Mouse (Mus musculus) hindbrain, embryonic 13.5 days (tissue): ENCODE measurements at regions not wholly inside any gene's neighbourhood (a gene's known extent, or its start where the extent isn't known, plus 50 kb on each side); places are given as distances from the start of the nearest gene placed in this dataset.

ENCODE experiments used
- ATAC-seq: fragments of 200-750 bp; cut with Nextera tagmentation; 2 replicates; pipeline ENCODE4 v1.8.0; 2017; ENCODE audit warnings: moderate TSS enrichment; ENCODE audit not compliant: low FRiP score
- H3K27ac ChIP-seq: fragments of 300-500 bp; sonication (generic); 2 replicates; pipeline ENCODE4 v1.5.1; 2015; ENCODE audit warnings: inconsistent platforms, mild to moderate bottlenecking, moderate library complexity
- H3K27me3 ChIP-seq: fragments of 300-500 bp; sonication (generic); 2 replicates; pipeline ENCODE4 v1.6.1; 2015; ENCODE audit warnings: mild to moderate bottlenecking, inconsistent platforms
- H3K36me3 ChIP-seq: fragments of 300-500 bp; sonication (generic); 2 replicates; pipeline ENCODE4 v1.6.1; 2015; ENCODE audit warnings: mild to moderate bottlenecking, inconsistent platforms
- H3K4me1 ChIP-seq: fragments of 300-500 bp; sonication (generic); replicated peaks from 2 replicates; pipeline ENCODE4 v1.6.1; 2015; ENCODE audit warnings: inconsistent platforms
- H3K4me2 ChIP-seq: fragments of 300-500 bp; sonication (generic); 2 replicates; pipeline ENCODE4 v1.6.1; 2015; ENCODE audit warnings: inconsistent platforms, mild to moderate bottlenecking, moderate library complexity
- H3K4me3 ChIP-seq: fragments of 300-500 bp; sonication (generic); 2 replicates; pipeline ENCODE4 v1.5.1; 2015; ENCODE audit warnings: mild to moderate bottlenecking, inconsistent platforms
- H3K9ac ChIP-seq: fragments of 300-500 bp; sonication (generic); 2 replicates; pipeline ENCODE4 v1.6.1; 2015; ENCODE audit warnings: mild to moderate bottlenecking, inconsistent platforms
- H3K9me3 ChIP-seq: fragments of 300-500 bp; sonication (generic); 2 replicates; pipeline ENCODE4 v1.6.1; 2016; ENCODE audit warnings: inconsistent platforms
- WGBS: fragments of 180-500 bp; shearing (Covaris S2); methylation state at CpG from one replicate; pipeline ENCODE4 v1.1.7; 2015; 5-methylcytosine and 5-hydroxymethylcytosine counted together

DNA sequence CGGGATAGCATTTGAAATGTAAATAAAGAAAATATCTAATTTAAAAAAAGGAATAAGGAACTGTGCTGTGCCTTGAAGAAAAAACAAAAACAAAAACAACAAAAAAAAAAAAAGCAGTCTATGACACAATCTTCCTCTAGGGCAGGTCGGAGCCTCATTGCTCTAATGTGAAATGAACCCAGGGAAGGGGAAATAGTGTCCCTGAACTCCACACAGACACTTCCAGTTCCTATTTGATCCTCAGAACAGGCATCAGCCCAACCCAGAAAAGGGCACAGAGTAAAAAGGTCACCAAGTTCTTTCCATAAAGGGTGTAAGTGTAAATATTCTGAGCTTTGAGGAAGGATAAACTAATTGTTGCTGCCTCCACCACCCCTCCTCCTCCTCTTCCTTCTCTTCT, 250.2 kb upstream of the Fggy start:
- Histone ChIP-seq H3K36me3 (no peaks in the 10 kb centered on the region), H3K27ac (no peak overlapping the region), H3K4me1 (no peaks in the 10 kb centered on the region), H3K4me2 (no peak overlapping the region), H3K9ac (no peak overlapping the region), H3K9me3 (no peaks in the 10 kb centered on the region), H3K27me3 (no peaks in the 10 kb centered on the region), H3K4me3 (no peak overlapping the region)
- 85% methylated on average over 2 of the region's 2 CpGs for WGBS
- no peak for ATAC-seq

DNA sequence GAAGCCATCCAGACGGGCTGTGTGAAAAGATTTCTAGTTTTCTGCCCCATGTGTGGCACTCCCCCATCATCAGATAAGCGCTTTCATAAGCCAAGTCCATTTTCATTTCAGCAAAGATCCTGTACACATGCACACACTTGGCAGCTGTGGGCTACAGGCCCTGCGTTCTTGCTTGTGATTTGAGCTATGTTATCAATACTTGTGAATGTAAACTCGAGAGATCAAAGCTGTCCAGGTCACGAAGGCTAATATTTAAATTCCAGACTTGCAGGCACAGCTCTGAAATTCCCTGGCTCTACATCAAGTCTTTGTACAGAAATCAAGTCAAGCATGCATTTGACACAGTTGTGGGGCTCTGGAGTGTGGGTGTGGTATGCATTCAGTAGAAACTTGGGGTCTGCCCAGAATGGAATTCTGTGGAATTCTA, 248.8 kb upstream of the Fggy start:
- H3K36me3 ChIP-seq = no peaks in the 10 kb centered on the region
- no peaks in the 10 kb centered on the region for H3K4me1 ChIP-seq
- H3K4me3 ChIP-seq = no peak overlapping the region
- no peaks in the 10 kb centered on the region for H3K27me3 ChIP-seq
- WGBS = 67% methylated on average over 5 of the region's 5 CpGs
- no peak overlapping the region for H3K27ac ChIP-seq
- no peak for ATAC-seq
- no peaks in the 10 kb centered on the region for H3K9me3 ChIP-seq
- H3K9ac ChIP-seq = no peak overlapping the region
- no peak overlapping the region for H3K4me2 ChIP-seq

GRCm38 (mm10) chr4:95310410-95310809, 246.9 kb upstream of the Fggy start:
- Histone ChIP-seq H3K36me3 (no peaks in the 10 kb centered on the region), H3K4me1 (no peaks in the 10 kb centered on the region), H3K4me2 (no peak overlapping the region), H3K9ac (no peak overlapping the region), H3K4me3 (no peak overlapping the region), H3K9me3 (no peaks in the 10 kb centered on the region), H3K27me3 (no peaks in the 10 kb centered on the region), H3K27ac (no peak overlapping the region)
- WGBS = 82% methylated on average over 6 of the region's 6 CpGs
- no peak for ATAC-seq

DNA sequence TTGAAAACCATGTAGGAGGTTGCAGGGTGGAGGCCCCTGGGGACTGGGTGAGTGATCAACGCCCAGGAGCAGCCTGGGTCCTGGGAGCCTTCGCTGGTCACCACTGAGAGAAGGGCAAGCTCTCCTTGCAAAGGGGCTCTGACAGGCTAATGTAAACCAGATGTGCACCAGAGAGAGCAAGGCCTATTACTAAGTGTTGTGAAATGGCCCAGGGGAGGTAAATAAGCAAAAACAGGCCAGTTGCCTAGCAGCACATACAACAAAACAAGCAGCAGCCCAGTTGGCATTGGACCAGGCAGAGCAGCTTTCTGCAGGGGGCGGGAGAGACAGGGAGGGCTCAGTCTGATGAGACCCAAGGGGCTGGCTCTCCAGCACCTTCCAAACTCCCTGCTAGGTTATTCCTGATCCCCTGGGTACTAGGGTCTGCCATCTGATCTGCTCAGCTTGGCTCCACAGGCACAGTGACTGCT, 239.5 kb upstream of the Fggy start:
- Histone ChIP-seq H3K27ac (0 out of 2 replicates have a peak overlapping the region, but pooled peaks have one; percentile 9), H3K4me2 (no peak overlapping the region), H3K9ac (no peak overlapping the region), H3K4me3 (no peak overlapping the region), H3K27me3 (no peaks in the 10 kb centered on the region), H3K36me3 (no peaks in the 10 kb centered on the region), H3K4me1 (peaks cover 13% of the 10 kb centered on the region), H3K9me3 (no peaks in the 10 kb centered on the region)
- peak; percentile 81 for ATAC-seq
- 34% methylated on average over 3 of the region's 3 CpGs for WGBS

DNA sequence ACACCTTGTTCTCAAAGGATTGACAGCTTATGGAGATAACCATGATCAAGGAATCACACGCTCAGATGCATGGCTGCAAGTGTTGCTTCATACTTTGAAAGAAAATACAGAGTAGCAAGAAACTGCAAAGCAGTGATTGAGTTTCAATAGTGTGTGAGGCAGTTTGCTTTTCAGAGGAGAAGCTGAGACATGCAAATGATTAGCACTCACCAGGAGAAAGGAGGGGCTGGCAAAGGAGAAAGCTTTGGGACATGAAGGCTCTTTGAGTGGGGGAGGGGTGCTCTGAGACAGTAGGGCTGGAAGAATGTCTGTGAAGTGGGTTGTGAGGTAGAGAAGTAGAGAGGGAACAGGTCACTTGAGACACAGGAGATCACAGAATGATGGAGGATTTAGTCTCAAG, 238.7 kb upstream of the Fggy start:
- 45% methylated on average over 1 of the region's 1 CpGs for WGBS
- Histone ChIP-seq H3K4me1 (peaks cover 13% of the 10 kb centered on the region), H3K9me3 (no peaks in the 10 kb centered on the region), H3K27me3 (no peaks in the 10 kb centered on the region), H3K36me3 (no peaks in the 10 kb centered on the region), H3K27ac (no peak overlapping the region), H3K9ac (no peak overlapping the region), H3K4me2 (no peak overlapping the region), H3K4me3 (no peak overlapping the region)
- no peak for ATAC-seq

- H3K9me3 ChIP-seq = no peaks in the 10 kb centered on the region
- no peak overlapping the region for H3K27ac ChIP-seq
- ATAC-seq = no peak
- no peaks in the 10 kb centered on the region for H3K36me3 ChIP-seq
- H3K27me3 ChIP-seq = no peaks in the 10 kb centered on the region
- WGBS = 66% methylated on average over 6 of the region's 6 CpGs
- H3K4me1 ChIP-seq = peaks cover 13% of the 10 kb centered on the region
- H3K9ac ChIP-seq = no peak overlapping the region
- H3K4me3 ChIP-seq = no peak overlapping the region
- no peak overlapping the region for H3K4me2 ChIP-seq
Observed at GRCm38 (mm10) chr4:95319036-95319435, 238.3 kb upstream of the Fggy start.

GRCm38 (mm10) chr4:95325861-95326260, 231.4 kb upstream of the Fggy start:
- Histone ChIP-seq H3K27ac (no peak overlapping the region), H3K4me2 (no peak overlapping the region), H3K4me1 (no peaks in the 10 kb centered on the region), H3K4me3 (no peak overlapping the region), H3K36me3 (no peaks in the 10 kb centered on the region), H3K9ac (no peak overlapping the region), H3K9me3 (peaks cover 5% of the 10 kb centered on the region; the same call in 1 of the 2 replicates), H3K27me3 (no peaks in the 10 kb centered on the region)
- 74% methylated on average over 1 of the region's 1 CpGs for WGBS
- ATAC-seq = no peak

DNA sequence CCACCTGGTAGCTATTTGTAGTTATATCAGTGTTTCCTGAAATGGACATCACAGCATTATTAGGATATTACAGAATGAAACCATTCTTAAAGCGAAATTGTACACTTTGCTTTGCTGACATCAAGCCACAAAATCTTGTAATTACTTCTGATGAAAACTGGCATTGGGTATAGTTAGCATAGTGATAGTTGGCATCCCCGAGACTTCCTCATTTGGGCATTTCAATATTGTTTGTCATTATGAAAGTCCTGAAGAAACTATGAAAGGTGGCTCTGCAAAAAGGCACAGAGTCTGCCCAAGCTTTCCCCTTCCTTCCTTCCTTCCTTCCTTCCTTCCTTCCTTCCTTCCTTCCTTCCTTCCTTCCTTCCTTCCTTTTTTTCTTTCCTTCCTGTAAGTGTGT, 217.5 kb upstream of the Fggy start:
- Histone ChIP-seq H3K4me3 (no peak overlapping the region), H3K27ac (no peak overlapping the region), H3K9me3 (0 out of 2 replicates have a peak, but pooled peaks cover 10% of the 10 kb centered on the region), H3K27me3 (no peaks in the 10 kb centered on the region), H3K4me1 (no peaks in the 10 kb centered on the region), H3K9ac (no peak overlapping the region), H3K4me2 (no peak overlapping the region), H3K36me3 (no peaks in the 10 kb centered on the region)
- no peak for ATAC-seq
- WGBS = 85% methylated on average over 2 of the region's 2 CpGs

- H3K4me2 ChIP-seq = no peak overlapping the region
- 79% methylated on average over 3 of the region's 3 CpGs for WGBS
- H3K9me3 ChIP-seq = 0 out of 2 replicates have a peak, but pooled peaks cover 10% of the 10 kb centered on the region
- no peaks in the 10 kb centered on the region for H3K36me3 ChIP-seq
- no peak overlapping the region for H3K9ac ChIP-seq
- H3K4me3 ChIP-seq = no peak overlapping the region
- no peak overlapping the region for H3K27ac ChIP-seq
- no peaks in the 10 kb centered on the region for H3K27me3 ChIP-seq
- no peak for ATAC-seq
- no peaks in the 10 kb centered on the region for H3K4me1 ChIP-seq
Observed at GRCm38 (mm10) chr4:95340926-95341325, 216.4 kb upstream of the Fggy start.

DNA sequence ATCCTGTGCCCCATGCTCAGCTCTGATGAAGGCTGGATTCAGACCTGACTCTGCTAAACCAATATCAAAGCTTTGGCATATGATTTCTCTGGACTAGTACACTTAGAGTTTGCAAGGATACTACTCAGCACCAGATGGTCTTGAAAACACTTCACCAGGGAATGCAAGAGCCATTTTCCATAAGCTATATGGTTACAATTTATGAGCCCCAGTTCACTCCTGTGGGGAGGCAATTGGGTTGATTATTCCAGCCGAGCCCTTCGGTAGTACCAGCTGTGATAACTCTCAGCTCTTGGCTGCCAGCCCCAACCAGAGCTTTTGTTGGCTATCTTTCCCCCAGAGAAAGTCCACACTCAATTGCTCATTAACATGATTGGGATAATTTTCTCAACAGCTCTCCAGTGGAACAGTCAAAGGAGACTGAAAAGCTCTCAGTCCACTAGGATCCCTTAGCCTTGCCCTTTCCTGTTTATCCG, 210.5 kb upstream of the Fggy start:
- peak overlapping the region; percentile 46; the same call in 1 of the 2 replicates for H3K27ac ChIP-seq

GRCm38 (mm10) chr4:95347436-95347835, 209.9 kb upstream of the Fggy start:
- WGBS = 74% methylated on average over 2 of the region's 2 CpGs
- Histone ChIP-seq H3K4me1 (peaks cover 9% of the 10 kb centered on the region; the same call in 1 of the 2 replicates), H3K27me3 (no peaks in the 10 kb centered on the region), H3K9ac (no peak overlapping the region), H3K36me3 (no peaks in the 10 kb centered on the region), H3K27ac (no peak overlapping the region), H3K9me3 (no peaks in the 10 kb centered on the region), H3K4me2 (no peak overlapping the region), H3K4me3 (no peak overlapping the region)
- ATAC-seq = no peak

More for the DNA sequence above, 210.5 kb upstream of the Fggy start:
- no peaks in the 10 kb centered on the region for H3K9me3 ChIP-seq
- no peak overlapping the region for H3K4me3 ChIP-seq
- ATAC-seq = peak; percentile 84
- no peaks in the 10 kb centered on the region for H3K36me3 ChIP-seq
- 51% methylated on average over 3 of the region's 3 CpGs for WGBS
- no peaks in the 10 kb centered on the region for H3K27me3 ChIP-seq
- H3K9ac ChIP-seq = no peak overlapping the region
- H3K4me1 ChIP-seq = peaks cover 9% of the 10 kb centered on the region; the same call in 1 of the 2 replicates
- no peak overlapping the region for H3K4me2 ChIP-seq

GRCm38 (mm10) chr4:95348405-95349123, 208.7 kb upstream of the Fggy start:
- H3K27ac ChIP-seq = no peak overlapping the region
- 84% methylated on average over 4 of the region's 4 CpGs for WGBS
- no peaks in the 10 kb centered on the region for H3K27me3 ChIP-seq
- H3K4me1 ChIP-seq = peaks cover 12% of the 10 kb centered on the region; the same call in 1 of the 2 replicates
- no peak overlapping the region for H3K4me3 ChIP-seq
- H3K4me2 ChIP-seq = no peak overlapping the region
- no peaks in the 10 kb centered on the region for H3K36me3 ChIP-seq
- no peak overlapping the region for H3K9ac ChIP-seq
- no peak for ATAC-seq
- H3K9me3 ChIP-seq = no peaks in the 10 kb centered on the region

GRCm38 (mm10) chr4:95353894-95354319, 203.4 kb upstream of the Fggy start:
- Histone ChIP-seq H3K4me3 (no peak overlapping the region), H3K36me3 (no peaks in the 10 kb centered on the region), H3K27ac (no peak overlapping the region), H3K9ac (no peak overlapping the region), H3K9me3 (no peaks in the 10 kb centered on the region), H3K27me3 (no peaks in the 10 kb centered on the region), H3K4me1 (peaks cover 11% of the 10 kb centered on the region), H3K4me2 (no peak overlapping the region)
- peak; percentile 66 for ATAC-seq
- 27% methylated on average over 7 of the region's 7 CpGs for whole genome bisulfite sequencing
